Mouse (Mus musculus) c-Kit-positive CD71-positive TER-119-negative erythroid progenitor cells, embryonic 14.5 days (primary cell): ENCODE measurements around the gene Ptrh1.

Experiments used
- DNase-seq: peaks from one replicate; pipeline ENCODE4 v3.0.0-alpha.2; 2013; ENCODE audit warnings: low read depth

The Ptrh1 gene

GRCm38 (mm10) chr2:32775359-32776074 is at the start of gene Ptrh1, which contains the start of gene Ttc16:
Ptrh1 (plus strand) TSS chr2:32775786.
Ttc16 (minus strand) TSS chr2:32775633.
- peak; percentile 97 for DNase-seq

DNA sequence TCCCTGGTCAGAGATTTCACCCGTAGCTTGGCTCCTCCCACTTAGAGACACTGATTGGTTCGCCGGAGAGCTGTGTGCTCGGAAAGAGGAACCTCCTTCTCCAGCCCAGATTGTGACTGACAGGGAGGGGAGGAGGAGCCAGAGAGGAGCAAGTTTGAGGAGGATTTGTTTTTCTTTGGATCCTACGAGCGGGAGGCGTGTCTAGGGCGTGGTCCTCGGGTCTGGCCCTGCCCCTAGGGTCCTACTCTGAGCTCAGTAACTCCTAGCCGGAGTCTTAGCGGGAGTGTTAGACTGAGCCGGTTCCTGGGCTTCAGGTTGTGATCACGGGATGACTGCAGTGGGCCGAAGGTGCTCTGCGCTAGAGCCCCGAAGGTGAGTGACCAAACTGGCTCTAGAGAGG is 48.2 kb upstream of the Ptrh1 start:
- peak; percentile 82 for DNase-seq

GRCm38 (mm10) chr2:32728463-32728862 is 47.1 kb upstream of the Ptrh1 start:
- DNase-seq = no peak

DNA sequence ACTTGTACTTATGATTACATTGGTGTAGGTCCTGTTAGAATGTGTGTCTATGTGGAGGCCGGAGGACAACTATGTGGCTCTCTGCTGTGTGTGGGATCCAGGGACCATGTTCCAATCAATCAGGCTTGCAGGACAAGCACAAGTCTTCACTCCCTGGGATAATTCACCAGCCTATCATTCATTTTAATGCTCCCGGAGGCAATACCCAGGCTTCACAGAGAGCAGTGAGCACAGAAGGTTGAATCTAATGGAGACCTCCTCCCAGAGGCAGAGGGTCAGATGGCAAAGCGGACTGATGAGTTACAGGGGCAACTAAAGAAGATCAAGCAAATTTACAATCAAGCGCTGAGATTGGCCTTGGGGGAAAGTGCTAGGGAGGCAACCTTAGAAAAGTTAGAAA is 46.0 kb upstream of the Ptrh1 start:
- DNase-seq = no peak

DNA sequence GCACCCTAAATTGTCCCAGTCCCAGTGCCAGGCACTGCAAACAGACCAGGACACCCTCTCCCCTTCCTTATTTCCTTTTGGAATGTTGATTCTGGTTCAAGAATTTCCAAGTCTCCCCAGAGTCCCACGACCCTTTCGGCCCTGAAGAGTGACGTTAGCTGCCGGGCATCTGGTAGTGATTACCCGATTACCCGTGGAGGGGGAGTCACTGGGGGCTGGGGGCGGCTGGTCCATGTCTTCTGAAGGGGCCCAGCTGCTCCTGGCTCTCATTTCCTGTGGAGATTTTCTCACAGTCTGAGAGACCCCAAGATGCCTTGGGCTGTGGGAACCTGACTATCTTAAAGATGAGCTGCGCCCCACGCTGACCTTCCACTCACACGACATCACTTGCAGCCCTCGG is 44.7 kb upstream of the Ptrh1 start:
- no peak for DNase-seq

DNA sequence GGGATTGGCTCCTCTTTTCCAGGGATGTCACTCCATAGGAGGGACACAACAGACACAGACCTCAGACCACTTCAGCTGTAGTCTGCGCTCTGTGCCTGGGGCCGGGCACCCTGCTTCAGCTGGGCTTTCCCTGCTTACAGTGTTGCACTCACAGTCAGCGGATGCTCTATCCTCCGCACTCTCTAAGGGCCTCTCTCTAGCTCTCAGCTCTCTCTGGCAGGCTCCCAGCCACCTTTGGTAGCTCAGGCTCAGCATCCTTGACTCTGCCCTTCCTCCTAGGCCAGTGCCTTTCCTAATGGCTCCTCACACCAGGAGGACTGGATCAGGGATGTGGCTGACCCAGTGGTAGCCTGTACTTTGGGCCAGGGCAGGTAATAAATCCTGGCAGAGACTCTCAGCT is 43.7 kb upstream of the Ptrh1 start:
- DNase-seq = no peak

DNA sequence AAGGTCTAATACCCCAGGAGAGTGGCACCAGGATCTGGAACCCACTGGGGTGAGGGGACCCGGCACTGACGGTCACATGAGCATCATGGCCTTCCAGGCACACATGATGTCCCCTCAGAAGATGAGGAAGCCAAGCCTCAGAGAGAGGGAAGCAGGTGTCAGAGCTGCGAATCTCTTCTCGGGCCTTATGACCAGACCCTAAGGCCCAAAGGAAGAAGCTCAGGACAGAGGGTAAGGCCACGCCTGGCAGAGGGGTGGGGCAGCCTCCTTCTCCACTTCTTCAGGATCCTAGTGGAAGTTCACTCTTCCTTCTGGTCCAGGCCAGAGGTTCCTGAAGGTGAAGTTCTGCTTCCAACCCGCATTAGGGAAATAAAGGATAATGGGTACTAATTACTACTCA is 42.9 kb upstream of the Ptrh1 start:
- no peak for DNase-seq

GRCm38 (mm10) chr2:32734480-32734879 is 41.1 kb upstream of the Ptrh1 start:
- no peak for DNase-seq

- DNase-seq = no peak
Measured at GRCm38 (mm10) chr2:32734933-32735332, 40.7 kb upstream of the Ptrh1 start.

GRCm38 (mm10) chr2:32736306-32736829 is 39.2 kb upstream of the Ptrh1 start:
- DNase-seq = no peak

GRCm38 (mm10) chr2:32737008-32737407 is 38.6 kb upstream of the Ptrh1 start:
- no peak for DNase-seq

GRCm38 (mm10) chr2:32739311-32739710 is 36.3 kb upstream of the Ptrh1 start:
- DNase-seq = no peak

- DNase-seq = no peak
Measured at GRCm38 (mm10) chr2:32740916-32741272, 34.7 kb upstream of the Ptrh1 start, which contains the start of gene 6330409D20Rik. 6330409D20Rik (minus strand) TSS chr2:32741016.

- DNase-seq = no peak
Measured at GRCm38 (mm10) chr2:32741273-32742172, 34.1 kb upstream of the Ptrh1 start.

GRCm38 (mm10) chr2:32742173-32742531 is 33.4 kb upstream of the Ptrh1 start:
- no peak for DNase-seq

- no peak for DNase-seq
Measured at GRCm38 (mm10) chr2:32744272-32744982, 31.2 kb upstream of the Ptrh1 start.

DNA sequence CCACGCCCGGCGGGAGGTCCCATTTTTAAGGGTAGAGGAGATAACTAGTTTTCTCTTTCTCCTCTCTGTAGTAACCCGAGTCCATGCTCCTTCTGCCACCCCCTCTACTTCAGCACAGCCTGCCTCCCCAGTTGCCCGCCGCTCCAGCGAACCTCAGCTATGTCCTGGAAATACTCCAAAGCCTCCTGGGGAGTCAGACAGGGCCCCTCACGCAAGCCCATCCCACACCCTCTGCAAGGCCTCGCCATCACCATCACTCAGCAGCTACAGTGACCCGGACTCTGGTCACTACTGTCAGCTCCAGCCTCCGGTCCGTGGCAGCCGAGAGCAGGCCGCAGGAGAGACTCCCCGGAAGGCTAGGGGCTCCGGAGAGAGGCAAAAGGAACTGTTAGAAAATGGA is 26.5 kb upstream of the Ptrh1 start:
- no peak for DNase-seq

DNA sequence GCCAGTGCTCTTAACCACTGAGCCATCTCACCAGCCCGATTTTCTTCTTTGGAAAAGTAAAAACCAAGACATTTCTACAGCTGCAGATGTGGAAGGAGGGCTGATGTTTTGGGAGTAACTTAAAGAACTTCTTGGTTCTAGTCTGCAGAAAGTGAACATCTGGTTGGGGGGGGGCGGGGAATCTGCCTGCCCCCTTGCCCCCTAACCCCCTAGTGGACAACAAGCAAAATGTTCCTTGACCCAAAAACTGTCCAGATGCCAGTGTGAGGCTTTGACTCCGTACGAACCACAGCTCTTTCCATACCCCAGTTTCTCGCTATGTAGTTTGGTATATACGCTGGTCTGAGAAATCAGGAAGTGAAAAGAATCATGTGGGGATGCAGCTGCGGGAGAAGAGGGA is 25.4 kb upstream of the Ptrh1 start:
- DNase-seq = no peak

GRCm38 (mm10) chr2:32750887-32751664 is 24.5 kb upstream of the Ptrh1 start:
- no peak for DNase-seq

- no peak for DNase-seq
Measured at GRCm38 (mm10) chr2:32751665-32752033, 23.9 kb upstream of the Ptrh1 start.

DNA sequence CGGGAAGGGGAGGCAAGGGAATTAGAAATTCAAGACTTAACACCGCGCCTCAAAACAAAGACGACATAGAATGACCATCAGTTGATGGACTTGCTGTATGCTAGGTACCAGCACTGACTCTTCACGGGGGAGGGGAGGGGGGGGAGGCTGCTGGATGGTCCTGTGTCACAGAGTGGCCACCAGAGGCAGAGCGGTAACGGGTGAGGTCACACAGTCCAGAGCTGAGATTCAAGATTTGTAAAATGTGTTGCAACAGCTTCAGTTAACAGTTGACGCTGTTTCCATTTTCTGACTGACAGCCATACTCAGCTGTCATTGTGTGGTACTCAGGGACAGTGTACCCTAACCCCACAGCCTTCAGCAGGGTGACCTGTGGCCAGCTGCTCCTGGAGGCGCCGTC is 23.4 kb upstream of the Ptrh1 start:
- DNase-seq = no peak

DNA sequence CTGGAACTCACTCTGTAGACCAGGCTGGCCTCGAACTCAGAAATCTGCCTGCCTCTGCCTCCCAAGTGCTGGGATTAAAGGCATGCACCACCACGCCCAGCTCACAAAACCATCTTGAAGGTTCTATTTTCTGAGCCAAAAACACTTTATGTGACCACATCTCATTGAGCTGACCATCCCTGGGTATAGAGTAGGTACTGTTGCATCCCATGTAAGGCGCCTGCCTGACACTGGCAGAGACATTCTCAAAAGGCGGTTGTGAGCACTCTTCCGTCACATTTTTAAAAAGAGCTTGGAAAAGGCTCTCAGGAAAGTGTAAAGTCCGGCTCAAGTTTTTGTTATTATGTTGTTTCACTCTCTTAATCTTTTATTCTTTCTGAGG is 18.9 kb upstream of the Ptrh1 start:
- no peak for DNase-seq
